Mouse (Mus musculus): ENCODE data around the gene Zfp592. TPM values are rescaled to one million over a fixed set of nuclear protein-coding genes. Genes with fewer than 3 reads are reported as not detected.

Gene Zfp592
- polyA plus RNA-seq, 1 experiment from 2014 or later = 12.1 TPM

DNA sequence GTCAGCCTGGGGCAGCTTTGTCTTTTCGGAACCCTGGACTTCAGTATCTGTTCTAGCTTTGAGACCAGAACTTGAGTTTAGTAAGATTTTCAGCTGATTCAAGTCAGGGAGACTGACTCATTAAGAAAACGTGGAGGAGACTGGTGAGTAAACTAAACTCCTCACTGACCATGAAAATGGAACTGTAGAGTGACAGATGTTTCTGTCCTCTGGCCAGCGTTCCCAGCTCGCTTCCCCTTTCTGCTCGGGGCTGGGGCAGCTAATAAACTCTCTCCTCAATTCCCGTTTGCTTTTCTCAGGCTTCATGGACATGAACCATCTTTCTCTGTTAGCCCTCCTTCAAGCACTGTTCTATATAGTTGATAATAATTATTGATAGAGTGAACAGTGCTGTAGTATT, 4.3 kb downstream of the Zfp592 start:
- H3K9ac ChIP-seq = no peak overlapping the region
- ATAC-seq (ENCODE audit: low FRiP score) = no peak

GRCm38 (mm10) chr7:80999536-80999935, 6.1 kb downstream of the Zfp592 start:
- Histone ChIP-seq H3K4me3 (replicated peaks) (no peak overlapping the region), H3K4me2 (no peak overlapping the region), H3K27me3 (no peaks in the 10 kb centered on the region), H3K9ac (no peak overlapping the region), H3K27ac (no peak overlapping the region), H3K9me3 (no peaks in the 10 kb centered on the region), H3K4me1 (peaks cover 22% of the 10 kb centered on the region), H3K36me3 (replicated peaks) (no peaks in the 10 kb centered on the region)
- 93% methylated on average over 2 of the region's 2 CpGs for WGBS
- no peak for ATAC-seq (ENCODE audit: low FRiP score)

More for the DNA sequence above, 4.3 kb downstream of the Zfp592 start:
- no peak overlapping the region for H3K4me3 ChIP-seq (replicated peaks)
- H3K27me3 ChIP-seq = no peaks in the 10 kb centered on the region
- no peaks in the 10 kb centered on the region for H3K36me3 ChIP-seq (replicated peaks)
- H3K4me2 ChIP-seq = no peak overlapping the region
- H3K4me1 ChIP-seq = peaks cover 27% of the 10 kb centered on the region
- no peak overlapping the region for H3K27ac ChIP-seq
- H3K9me3 ChIP-seq = no peaks in the 10 kb centered on the region
- 86% methylated on average over 6 of the region's 6 CpGs for WGBS

DNA sequence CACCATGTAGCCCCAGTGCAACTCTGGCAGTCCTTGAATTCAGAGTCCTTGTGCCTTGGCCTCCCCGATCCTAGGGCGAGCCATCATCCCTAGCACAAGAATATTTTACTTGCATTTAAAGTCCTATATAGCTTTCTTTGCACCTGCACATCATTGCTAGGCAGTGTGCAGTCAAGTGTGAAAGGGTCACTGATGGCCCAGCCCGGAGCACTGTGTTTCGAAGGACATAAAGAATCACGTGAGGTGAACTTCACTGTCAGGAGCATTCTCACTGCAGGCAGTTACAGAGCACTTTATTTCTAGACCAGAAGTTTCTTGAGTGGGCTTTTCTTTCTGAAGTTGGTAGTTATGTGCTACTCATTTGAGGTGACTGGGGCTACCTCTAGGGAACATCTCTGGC, 8.4 kb downstream of the Zfp592 start:
- 64% methylated on average over 5 of the region's 5 CpGs for WGBS
- no peak overlapping the region for H3K4me3 ChIP-seq (replicated peaks)
- ATAC-seq (ENCODE audit: low FRiP score) = no peak
- no peaks in the 10 kb centered on the region for H3K36me3 ChIP-seq (replicated peaks)
- peaks cover 6% of the 10 kb centered on the region for H3K4me1 ChIP-seq
- no peak overlapping the region for H3K27ac ChIP-seq
- H3K9ac ChIP-seq = no peak overlapping the region
- no peaks in the 10 kb centered on the region for H3K9me3 ChIP-seq
- no peak overlapping the region for H3K4me2 ChIP-seq
- H3K27me3 ChIP-seq = no peaks in the 10 kb centered on the region

DNA sequence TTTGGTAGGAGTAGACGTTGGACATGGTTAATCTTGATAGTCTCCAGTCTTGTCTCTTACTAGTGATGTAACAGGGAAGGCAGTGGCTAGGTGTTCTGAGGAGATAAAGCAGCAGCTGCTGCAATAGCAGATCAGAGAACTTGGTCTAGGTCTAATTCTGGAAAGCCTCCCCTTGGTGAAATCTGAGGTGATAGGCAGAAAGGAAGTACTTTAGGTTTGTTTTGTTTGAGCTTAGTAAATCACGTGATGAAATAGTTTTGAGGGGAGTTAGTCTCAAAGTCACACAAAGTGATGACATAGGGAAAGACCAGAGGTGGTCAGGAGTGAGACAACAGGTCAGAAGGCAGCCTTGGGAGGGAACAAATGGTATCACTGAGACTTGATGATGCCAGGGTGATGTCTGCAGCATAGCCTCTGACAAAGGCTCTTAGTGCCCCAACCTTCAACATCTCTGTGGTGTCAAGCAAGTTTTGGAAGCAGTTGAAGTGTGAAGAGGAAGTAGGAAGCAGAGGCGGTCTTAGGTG, 11.1 kb downstream of the Zfp592 start:
- Histone ChIP-seq H3K9ac (no peak overlapping the region), H3K9me3 (no peaks in the 10 kb centered on the region), H3K4me1 (peaks cover 6% of the 10 kb centered on the region), H3K4me3 (replicated peaks) (no peak overlapping the region), H3K27ac (no peak overlapping the region), H3K4me2 (no peak overlapping the region), H3K36me3 (replicated peaks) (0 out of 2 replicates have a peak, but pooled peaks cover 4% of the 10 kb centered on the region), H3K27me3 (no peaks in the 10 kb centered on the region)
- 85% methylated on average over 3 of the region's 3 CpGs for WGBS
- no peak for ATAC-seq (ENCODE audit: low FRiP score)

GRCm38 (mm10) chr7:81005969-81006368, 12.5 kb downstream of the Zfp592 start:
- WGBS = 89% methylated on average over 1 of the region's 1 CpGs
- H3K4me1 ChIP-seq = peaks cover 6% of the 10 kb centered on the region
- ATAC-seq (ENCODE audit: low FRiP score) = no peak
- no peak overlapping the region for H3K9ac ChIP-seq
- H3K4me2 ChIP-seq = no peak overlapping the region
- peaks cover 7% of the 10 kb centered on the region; the same call in 1 of the 2 replicates for H3K36me3 ChIP-seq (replicated peaks)
- no peaks in the 10 kb centered on the region for H3K27me3 ChIP-seq
- no peaks in the 10 kb centered on the region for H3K9me3 ChIP-seq
- no peak overlapping the region for H3K27ac ChIP-seq
- H3K4me3 ChIP-seq (replicated peaks) = no peak overlapping the region

- ATAC-seq (ENCODE audit: low FRiP score) = no peak
- no peak overlapping the region for H3K27ac ChIP-seq
- no peak overlapping the region for H3K9ac ChIP-seq
- peaks cover 13% of the 10 kb centered on the region; the same call in 1 of the 2 replicates for H3K36me3 ChIP-seq (replicated peaks)
- no peaks in the 10 kb centered on the region for H3K4me1 ChIP-seq
- H3K4me2 ChIP-seq = no peak overlapping the region
- 86% methylated on average over 3 of the region's 3 CpGs for WGBS
- no peaks in the 10 kb centered on the region for H3K9me3 ChIP-seq
- H3K4me3 ChIP-seq (replicated peaks) = no peak overlapping the region
- H3K27me3 ChIP-seq = no peaks in the 10 kb centered on the region
Measured at GRCm38 (mm10) chr7:81008285-81008684, 14.8 kb downstream of the Zfp592 start.

GRCm38 (mm10) chr7:81011576-81011975, 18.1 kb downstream of the Zfp592 start:
- Histone ChIP-seq H3K4me1 (no peaks in the 10 kb centered on the region), H3K4me2 (no peak overlapping the region), H3K9ac (no peak overlapping the region), H3K27ac (no peak overlapping the region), H3K4me3 (replicated peaks) (no peak overlapping the region), H3K36me3 (replicated peaks) (peaks cover 13% of the 10 kb centered on the region; the same call in 1 of the 2 replicates), H3K9me3 (no peaks in the 10 kb centered on the region), H3K27me3 (no peaks in the 10 kb centered on the region)
- no peak for ATAC-seq (ENCODE audit: low FRiP score)
- WGBS = 94% methylated on average over 3 of the region's 3 CpGs

DNA sequence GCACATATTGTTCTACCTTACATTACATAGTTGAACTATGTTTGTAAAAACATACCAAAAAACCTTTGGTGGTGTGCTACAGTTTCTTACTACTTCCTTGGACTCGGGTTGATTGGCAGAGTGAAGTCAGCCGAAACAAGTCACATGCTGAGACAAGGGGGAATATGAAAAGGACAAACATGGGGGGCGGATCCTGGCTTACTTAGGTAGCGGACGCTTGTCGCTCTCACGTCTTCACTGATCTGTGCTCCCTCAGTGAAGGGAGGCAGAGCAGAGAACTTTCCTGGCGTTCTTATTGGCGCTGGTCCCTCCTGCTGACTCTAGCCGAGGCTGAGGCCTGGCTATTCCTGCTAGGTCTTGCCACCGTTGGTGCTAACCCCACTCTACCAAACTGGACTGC, 26.8 kb downstream of the Zfp592 start:
- Histone ChIP-seq H3K9me3 (no peaks in the 10 kb centered on the region), H3K27ac (no peak overlapping the region), H3K9ac (no peak overlapping the region), H3K4me2 (no peak overlapping the region), H3K4me1 (no peaks in the 10 kb centered on the region), H3K36me3 (replicated peaks) (peaks cover 23% of the 10 kb centered on the region), H3K4me3 (replicated peaks) (no peak overlapping the region), H3K27me3 (no peaks in the 10 kb centered on the region)
- ATAC-seq (ENCODE audit: low FRiP score) = no peak
- 50% methylated on average over 11 of the region's 11 CpGs for WGBS

- Histone ChIP-seq H3K27me3 (no peaks in the 10 kb centered on the region), H3K9me3 (no peaks in the 10 kb centered on the region), H3K4me3 (replicated peaks) (no peak overlapping the region), H3K36me3 (replicated peaks) (peaks cover 41% of the 10 kb centered on the region), H3K4me1 (no peaks in the 10 kb centered on the region), H3K4me2 (no peak overlapping the region), H3K27ac (no peak overlapping the region), H3K9ac (no peak overlapping the region)
- ATAC-seq (ENCODE audit: low FRiP score) = no peak
Measured at GRCm38 (mm10) chr7:81022731-81023130, 29.2 kb downstream of the Zfp592 start.

GRCm38 (mm10) chr7:81024118-81024517, 30.6 kb downstream of the Zfp592 start:
- no peak overlapping the region for H3K4me2 ChIP-seq
- no peak overlapping the region for H3K4me3 ChIP-seq (replicated peaks)
- H3K36me3 ChIP-seq (replicated peaks) = peaks cover 42% of the 10 kb centered on the region
- no peaks in the 10 kb centered on the region for H3K27me3 ChIP-seq
- H3K9ac ChIP-seq = no peak overlapping the region
- H3K9me3 ChIP-seq = no peaks in the 10 kb centered on the region
- WGBS = 69% methylated on average over 5 of the region's 5 CpGs
- no peak overlapping the region for H3K27ac ChIP-seq
- no peak for ATAC-seq (ENCODE audit: low FRiP score)
- H3K4me1 ChIP-seq = no peaks in the 10 kb centered on the region

DNA sequence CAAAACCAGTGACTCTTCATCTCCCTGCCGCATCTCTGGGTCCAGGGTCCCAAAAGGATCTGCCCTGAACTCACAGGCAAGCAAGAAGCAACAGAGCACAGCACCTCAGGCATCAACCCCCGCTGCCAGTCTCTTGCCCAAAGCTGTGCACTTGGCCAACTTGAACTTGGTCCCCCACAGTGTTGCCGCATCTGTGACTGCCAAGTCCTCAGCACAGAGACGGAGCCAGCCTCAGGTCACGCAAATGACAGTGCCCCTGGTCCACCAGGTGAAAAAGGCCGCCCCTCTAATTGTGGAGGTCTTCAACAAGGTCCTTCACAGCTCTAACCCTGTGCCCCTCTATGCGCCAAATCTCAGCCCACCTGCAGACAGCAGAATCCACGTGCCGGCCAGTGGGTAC, 31.2 kb downstream of the Zfp592 start:
- Histone ChIP-seq H3K4me3 (replicated peaks) (no peak overlapping the region), H3K9ac (no peak overlapping the region), H3K27ac (no peak overlapping the region), H3K4me2 (no peak overlapping the region), H3K9me3 (no peaks in the 10 kb centered on the region), H3K4me1 (no peaks in the 10 kb centered on the region), H3K36me3 (replicated peaks) (peaks cover 47% of the 10 kb centered on the region), H3K27me3 (no peaks in the 10 kb centered on the region)
- WGBS = 97% methylated on average over 9 of the region's 9 CpGs
- ATAC-seq (ENCODE audit: low FRiP score) = no peak

DNA sequence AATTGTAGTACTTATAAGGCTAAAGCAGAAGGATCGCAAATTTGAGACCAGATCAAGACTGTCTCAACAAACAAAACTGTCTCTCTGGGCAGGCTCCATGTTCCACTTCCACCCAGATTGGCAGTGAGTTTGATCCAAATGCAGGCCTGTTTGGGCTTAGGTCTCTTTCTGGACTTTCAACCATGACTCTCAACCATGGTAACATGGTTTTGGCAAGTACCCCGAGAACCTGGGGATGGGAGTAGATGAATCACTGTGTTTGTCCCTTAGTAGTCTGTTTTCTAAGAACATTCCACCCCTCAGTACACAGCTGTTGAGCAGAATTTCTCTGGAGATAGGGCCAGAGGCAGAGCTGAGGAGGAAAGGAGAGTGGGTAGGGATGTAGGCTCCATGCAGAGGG, 32.3 kb downstream of the Zfp592 start:
- Histone ChIP-seq H3K36me3 (replicated peaks) (peaks cover 58% of the 10 kb centered on the region), H3K27ac (no peak overlapping the region), H3K4me1 (no peaks in the 10 kb centered on the region), H3K27me3 (no peaks in the 10 kb centered on the region), H3K9me3 (no peaks in the 10 kb centered on the region), H3K4me3 (replicated peaks) (no peak overlapping the region), H3K4me2 (no peak overlapping the region), H3K9ac (no peak overlapping the region)
- 100% methylated on average over 2 of the region's 2 CpGs for WGBS
- no peak for ATAC-seq (ENCODE audit: low FRiP score)

DNA sequence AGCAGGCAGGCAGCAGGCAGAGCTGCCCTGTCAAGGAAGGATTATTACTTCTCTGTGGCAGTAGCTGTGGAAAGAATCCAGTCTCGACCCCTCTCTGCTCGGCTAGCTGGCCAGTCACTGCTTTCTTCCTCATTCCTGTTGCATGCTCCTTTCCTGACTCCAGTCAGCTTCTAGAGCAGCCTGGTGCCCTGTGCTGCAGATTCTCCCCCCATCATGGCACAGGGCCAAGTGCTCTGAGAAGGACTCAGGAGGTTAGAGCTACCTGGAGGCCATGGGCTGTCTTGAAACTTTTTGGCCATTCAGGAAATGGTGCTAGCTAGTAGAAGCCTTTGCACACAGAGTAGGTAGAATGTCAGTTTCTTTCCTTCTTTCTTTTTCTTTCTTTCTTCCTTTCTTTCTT, 46.2 kb downstream of the Zfp592 start:
- no peak for ATAC-seq (ENCODE audit: low FRiP score)
- H3K27me3 ChIP-seq = no peaks in the 10 kb centered on the region
- H3K27ac ChIP-seq = no peak overlapping the region
- H3K4me2 ChIP-seq = no peak overlapping the region
- H3K9ac ChIP-seq = no peak overlapping the region
- H3K36me3 ChIP-seq (replicated peaks) = peaks cover 69% of the 10 kb centered on the region
- H3K4me1 ChIP-seq = no peaks in the 10 kb centered on the region
- H3K9me3 ChIP-seq = no peaks in the 10 kb centered on the region
- no peak overlapping the region for H3K4me3 ChIP-seq (replicated peaks)
- WGBS = 88% methylated on average over 2 of the region's 2 CpGs

Data from forebrain, embryonic 12.5 days (tissue).